Mouse (Mus musculus): ENCODE results near the gene Fam207a.

Fam207a gene

DNA sequence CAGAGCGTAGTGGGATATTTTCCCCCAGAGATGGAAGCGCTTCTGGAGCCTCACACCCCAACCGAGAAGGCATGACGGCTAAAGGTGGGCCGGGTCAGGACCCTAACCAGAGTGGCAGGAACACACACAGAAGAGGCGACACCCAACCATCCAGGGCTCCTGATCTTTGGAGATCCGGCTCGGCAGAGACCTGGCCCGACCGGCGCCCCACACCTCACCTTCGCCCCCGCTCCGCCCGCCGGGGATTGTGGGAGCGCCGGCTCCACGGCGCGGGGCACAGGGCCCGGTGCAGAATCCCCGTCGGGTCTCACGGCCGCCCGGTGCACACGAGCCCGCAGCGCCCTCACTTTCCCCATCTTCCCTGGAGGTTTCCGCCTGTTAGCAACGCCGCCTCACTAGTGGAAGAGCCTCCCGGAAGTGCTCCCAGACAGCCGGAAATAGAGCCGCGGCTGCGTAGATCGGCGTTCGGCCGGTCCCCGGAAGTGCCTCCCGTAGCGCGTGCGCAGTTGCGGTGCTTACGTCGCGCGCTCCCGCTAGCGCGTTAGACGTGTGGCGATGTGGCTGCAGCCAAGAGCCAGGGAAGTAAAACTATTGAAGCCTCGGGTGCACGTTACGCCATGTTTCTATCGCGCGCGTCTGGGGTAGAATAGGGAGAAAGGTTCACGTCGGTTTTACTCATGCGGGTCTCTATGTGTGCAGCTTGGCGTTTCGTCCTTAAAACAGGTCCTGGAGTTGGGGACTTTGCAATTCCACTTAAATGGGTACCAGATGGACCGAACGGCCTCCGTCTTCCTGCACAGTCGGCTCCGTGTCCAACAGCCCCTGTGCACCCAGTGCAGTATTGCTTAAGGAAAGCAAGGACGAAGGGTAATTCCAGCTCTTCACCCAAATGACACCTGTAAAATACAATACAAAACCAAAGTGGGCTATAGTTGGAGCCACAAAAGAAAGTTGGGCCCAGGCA is at the start of gene Fam207a:
TSS of gene Fam207a (minus strand) at position 401 of the 964 bp plus-strand sequence.
- DNase-seq (ENCODE audit: low spot score), result peak; percentile 85

DNA sequence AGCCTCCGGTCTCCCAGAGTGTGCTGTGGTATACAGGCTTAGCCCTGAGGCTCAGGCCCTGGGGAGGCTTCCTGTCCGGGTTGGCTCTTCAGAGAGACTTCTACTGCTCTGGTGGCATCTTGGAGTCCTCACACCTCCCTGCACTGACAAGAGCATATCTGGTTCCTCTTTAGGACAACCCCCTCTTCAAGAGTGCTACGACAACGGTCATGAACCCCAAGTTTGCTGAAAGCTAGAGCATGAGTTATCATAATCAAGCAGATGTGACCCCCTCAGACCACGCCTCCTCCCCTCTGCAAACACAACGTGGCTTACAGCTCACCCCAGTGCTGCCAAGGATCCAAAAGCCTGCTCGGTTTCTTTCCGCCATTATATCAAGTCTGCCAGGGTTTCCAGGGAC is 49.4 kb upstream of the Fam207a start:
- no peak for DNase-seq (ENCODE audit: low spot score)

DNA sequence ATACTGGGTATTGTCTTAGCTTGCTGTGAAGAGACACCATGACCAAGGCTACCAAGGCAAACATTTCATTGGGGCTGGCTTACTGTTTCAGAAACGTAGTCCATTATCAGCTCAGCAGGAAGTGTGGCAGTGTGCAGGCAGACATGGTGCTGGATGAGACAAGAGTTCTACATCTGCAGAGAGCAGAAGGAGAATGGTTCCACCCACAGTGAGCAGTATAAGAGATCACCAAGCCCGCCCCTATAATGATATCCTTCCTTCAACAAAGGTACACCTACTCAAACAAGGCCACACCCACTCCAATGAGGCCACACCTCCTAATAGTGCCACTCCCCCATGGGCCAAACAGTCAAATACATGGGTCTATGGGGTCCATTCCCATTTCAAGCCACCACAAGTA is 45.9 kb upstream of the Fam207a start:
- no peak for DNase-seq (ENCODE audit: low spot score)

DNA sequence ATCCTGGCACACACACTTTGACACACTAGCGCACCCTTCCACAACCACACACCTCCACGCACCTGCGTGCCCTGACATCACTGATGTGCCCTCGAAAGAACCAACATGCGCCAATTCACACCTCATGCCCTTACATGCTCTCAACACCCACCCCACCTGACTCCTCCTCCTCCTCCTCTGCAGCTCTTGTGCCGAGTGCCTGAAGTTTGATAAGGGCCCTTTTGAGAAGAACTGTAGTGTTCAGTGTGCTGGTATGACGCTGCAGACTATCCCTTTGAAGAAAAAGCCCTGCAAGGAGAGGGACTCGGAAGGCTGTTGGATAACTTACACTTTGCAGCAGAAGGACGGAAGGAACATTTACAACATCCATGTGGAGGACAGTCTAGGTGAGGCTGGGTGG is 45.2 kb upstream of the Fam207a start:
- no peak for DNase-seq (ENCODE audit: low spot score)

DNA sequence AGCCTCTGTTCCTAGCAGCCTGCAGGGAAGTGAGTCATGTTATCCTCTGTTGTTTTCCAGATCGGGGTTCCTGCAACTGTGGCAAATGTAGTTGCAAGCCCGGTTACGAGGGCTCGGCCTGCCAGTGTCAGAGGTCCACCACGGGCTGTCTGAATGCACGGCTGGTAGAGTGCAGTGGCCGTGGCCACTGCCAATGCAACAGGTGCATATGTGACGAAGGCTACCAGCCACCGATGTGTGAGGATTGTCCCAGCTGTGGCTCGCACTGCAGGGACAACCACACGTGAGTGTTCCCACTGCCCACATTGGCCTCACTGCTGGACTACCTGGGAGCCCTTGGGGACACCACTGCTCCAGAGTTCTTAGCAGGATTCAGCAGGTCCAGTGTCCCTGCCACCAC is 44.5 kb upstream of the Fam207a start:
- DNase-seq (ENCODE audit: low spot score), result no peak

DNA sequence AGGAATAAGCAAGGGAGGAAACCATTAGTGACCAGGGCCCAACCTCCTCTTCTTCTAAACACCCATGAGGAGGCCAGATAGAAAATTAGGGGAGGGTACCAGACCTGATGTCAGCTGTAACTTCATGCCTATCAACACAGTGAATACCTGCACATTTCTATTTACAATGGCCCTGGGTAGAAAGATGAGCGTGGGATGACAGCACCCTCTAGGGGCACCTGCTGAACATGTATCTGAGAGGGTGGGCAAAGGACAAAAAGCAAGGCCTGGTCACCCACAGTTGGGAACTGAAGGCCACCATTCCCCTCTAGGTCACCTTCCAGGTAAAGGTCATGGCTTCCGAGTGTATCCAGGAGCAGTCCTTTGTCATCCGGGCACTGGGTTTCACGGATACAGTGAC is 42.1 kb upstream of the Fam207a start:
- DNase-seq (ENCODE audit: low spot score), result no peak

DNA sequence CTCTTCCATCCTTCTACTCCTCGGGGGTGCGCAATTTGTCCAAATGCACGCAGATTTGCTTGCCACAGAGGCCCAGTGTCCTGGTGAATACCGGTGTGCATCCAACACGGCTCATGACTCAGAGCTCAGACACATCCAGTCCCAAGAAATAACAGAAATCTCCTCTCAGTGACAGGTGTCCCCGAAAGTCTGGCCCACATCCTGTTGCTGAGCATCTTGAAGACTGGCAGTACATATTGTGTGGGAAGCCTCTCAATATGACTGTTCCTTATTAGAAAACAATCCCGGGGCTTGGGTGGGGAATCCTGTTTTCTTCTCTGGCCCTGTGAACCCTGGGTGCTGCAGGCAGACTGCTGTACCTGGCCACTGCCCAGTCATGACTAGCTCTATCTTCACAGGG is 41.0 kb upstream of the Fam207a start:
- DNase-seq (ENCODE audit: low spot score), result no peak

DNA sequence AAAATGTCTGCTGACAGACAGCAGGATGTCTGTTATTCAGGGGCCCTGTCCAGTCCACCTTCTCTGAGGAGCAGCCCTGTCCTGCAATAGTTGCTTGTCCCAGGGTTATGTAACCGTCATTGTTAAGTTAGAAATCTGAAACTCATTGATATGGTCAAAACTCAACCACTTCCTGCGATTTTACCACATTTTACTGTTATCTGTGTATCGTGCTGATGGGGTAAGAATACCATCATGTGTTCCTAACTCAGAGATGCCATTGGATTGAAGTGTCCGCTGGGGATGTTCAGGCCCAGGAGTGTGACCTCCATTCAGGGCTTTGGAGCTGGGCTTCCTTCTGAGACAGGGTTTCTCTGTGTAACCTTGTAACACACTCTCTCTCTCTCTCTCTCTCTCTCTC is 39.3 kb upstream of the Fam207a start:
- no peak for DNase-seq (ENCODE audit: low spot score)

DNA sequence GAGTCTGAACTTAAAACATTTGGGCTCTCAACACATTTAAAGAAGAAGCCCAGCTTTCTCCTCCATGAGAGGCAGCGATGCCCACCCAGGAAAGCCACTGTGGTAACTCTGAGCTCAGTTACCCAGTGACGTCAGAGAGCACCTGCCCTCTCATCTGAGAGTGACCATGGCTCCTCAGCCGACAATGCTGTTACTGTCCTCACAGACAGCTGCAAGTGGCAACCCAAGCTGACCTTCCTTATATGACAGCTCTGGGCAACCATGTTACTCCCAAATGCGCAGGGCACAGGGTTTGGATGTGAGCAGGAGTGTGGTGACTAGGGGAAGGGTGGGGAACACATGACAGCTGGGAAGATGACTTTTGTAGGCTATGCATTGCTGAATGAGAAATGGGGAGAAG is 37.7 kb upstream of the Fam207a start:
- DNase-seq (ENCODE audit: low spot score), result no peak

DNA sequence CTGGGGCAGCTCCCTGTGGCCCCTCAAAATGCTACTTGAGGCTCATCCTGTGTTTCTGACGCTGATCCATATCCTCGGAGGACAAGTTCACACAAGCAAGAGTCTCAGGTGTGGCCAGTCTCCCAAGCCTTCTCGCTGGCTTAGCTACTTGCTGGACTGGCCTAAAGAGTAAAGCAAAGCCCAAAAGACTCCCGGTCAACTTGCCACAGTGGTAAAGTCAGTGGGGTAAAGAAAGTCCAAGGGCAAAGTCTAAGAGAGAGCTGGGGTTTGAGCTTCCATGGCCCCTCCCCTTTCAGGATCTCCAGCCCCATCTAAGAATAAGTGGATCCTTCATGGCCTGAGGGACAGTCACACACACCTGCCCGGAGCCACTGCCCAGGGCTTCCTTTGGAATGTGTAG is 36.6 kb upstream of the Fam207a start:
- DNase-seq (ENCODE audit: low spot score), result no peak

DNA sequence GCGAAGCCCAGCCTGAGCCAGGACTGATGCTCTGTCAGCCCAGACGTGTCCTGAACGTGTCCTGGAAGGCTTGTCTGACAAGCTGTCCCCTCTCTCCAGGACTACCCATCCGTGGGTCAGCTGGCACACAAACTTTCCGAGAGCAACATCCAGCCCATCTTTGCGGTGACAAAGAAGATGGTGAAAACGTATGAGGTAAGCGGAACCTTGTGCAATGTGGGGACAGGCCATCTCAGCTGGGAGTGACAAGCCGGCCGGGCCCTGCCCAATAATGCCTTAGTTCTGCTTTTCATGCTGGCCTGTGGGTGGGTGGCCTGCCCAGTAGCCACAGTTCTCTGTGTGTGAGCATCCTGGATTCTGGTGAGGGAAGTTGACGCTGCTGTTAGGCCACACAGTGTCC is 35.3 kb upstream of the Fam207a start:
- no peak for DNase-seq (ENCODE audit: low spot score)

DNA sequence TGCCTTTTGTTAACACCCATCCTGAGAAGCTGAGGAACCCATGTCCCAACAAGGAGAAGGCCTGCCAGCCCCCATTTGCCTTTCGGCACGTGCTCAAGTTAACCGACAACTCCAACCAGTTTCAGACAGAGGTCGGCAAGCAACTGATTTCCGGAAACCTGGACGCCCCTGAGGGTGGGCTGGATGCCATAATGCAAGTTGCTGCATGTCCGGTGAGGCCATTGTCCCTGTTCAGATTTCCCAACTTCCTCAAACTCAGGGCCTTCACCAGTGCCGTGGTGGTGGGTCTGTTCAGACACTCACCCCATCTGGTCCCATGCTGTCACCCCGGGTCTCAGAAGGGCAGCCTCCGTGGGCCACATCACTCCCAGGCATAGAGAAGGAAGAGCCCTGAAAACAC is 33.0 kb upstream of the Fam207a start:
- no peak for DNase-seq (ENCODE audit: low spot score)

DNA sequence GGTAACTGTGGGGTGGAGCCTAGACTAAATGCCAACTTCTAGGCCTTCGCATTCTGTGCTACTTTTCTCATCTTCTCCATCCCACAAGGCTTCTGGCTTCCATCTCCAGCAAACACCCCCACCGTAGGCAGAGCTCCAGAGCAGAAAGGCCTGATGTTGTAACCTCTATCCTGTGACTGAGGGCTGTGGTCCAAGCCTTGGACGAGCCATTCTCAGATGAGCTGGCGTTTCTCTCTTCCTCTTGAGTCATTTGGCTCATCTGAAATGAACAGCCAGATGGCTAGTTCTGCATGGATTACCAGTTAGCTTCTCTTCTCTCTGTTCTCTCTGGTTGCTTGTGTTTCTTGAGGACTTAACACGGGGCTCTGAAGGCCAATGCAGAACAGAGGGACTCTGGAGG is 29.3 kb upstream of the Fam207a start:
- peak; percentile 16 for DNase-seq (ENCODE audit: low spot score)

DNA sequence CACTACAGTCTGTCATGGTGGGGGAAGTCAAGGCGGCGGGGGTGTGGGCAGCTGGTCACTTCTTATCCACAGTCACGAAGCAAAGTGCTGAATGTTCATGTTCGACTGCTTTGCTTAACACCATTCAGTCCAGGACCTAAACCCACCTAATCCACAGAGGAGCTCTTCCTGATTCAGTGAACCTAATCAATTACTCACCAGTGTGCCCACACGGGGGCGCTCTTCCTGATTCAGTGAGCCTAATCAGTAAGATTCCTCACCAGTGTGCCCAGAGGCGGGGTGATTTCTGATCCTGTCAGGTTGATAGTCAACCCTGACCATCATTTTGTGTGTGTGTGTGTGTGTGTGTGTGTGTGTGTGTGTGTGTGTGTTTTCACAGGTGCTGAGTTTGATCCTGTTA is 27.6 kb upstream of the Fam207a start:
- no peak for DNase-seq (ENCODE audit: low spot score)

DNA sequence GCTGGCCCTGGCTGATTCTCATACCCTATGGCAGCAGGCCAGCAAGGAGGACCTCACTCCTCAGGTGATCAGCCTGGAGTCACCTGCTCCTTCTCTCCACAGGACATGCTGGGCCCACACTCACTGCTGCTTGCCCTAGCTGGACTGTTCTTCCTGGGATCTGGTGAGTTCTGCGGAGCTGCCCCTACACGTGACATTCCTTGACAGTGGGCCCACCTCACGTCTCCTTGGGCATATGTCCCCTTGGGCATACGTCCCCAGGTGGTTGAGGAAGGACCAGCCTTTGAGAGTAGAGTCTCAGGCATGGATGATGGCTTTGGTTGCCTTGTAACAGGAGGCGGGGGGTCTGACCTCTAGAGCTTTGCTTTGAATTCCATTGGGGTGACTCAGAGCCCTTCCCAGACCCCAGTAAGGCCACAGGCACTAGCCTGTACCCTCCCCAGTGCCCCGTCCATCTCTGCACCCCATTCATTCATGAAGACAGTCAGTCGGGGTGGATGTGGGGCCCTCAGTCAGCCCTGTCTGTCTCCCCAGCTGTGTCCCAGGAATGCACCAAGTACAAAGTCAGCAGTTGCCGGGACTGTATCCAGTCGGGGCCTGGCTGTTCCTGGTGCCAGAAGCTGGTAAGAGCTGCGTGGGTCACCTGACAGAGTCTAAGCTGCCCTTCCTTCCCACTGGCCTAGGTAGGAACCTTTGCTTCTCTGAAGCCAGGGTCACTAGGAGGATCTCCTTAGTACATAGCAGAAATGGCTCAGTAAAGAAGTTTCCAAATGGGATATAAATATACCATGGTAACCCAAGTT is 26.5 kb upstream of the Fam207a start:
- DNase-seq (ENCODE audit: low spot score), result no peak

DNA sequence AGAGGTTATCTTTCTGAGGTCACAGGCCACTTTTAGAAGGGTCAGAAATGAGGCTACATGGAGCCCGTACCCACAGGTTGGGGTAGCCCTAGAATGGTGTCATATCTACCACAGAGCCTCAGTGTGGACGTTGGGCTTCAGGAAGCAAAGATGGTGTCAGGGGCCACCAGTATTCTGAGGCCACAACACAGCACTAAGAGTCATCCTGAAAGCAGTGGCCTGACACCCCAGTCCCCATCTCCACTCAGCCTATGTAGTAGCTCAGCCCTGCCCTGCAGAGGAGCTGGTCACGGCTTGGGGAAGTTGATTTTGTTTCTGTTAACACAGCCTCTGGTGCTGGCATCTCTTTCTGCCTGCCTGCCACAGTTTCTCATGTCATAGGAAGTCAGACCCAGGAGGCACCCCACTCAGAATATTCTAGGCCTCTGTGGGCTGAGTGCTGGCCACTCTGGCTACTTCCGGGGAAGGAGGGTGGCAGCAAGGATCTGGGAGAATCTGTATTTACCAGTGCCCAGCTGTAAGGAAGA is 25.1 kb upstream of the Fam207a start:
- DNase-seq (ENCODE audit: low spot score), result no peak

DNA sequence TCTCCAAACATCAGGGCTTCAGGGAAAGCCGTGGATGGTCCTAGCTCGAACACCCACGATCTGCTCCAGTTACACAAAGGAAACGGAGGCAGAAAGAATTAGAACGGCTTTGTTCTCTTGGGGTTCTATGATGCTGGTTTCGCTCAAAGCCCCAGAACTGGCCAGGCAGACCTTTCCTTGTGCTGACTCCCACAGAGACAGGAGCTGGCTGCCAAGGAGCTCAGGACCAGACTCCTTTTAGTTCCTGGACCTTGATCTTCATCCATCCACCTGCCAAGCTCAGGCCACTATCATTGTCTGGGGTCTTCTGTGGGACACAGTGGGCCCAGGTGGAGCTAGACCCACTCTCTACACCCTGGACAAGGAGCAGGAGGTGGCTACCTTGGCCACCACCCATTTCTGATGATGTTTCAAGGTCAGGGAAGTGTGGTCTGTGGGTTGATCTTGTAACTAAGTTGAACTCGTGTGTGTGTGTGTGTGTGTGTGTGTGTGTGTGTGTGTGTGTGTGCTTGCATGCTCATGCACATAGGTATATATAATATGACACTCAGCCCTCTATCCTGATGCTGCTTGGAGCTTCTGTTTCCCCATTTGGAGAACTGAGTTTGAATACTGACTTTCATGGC is 23.8 kb upstream of the Fam207a start:
- no peak for DNase-seq (ENCODE audit: low spot score)

DNA sequence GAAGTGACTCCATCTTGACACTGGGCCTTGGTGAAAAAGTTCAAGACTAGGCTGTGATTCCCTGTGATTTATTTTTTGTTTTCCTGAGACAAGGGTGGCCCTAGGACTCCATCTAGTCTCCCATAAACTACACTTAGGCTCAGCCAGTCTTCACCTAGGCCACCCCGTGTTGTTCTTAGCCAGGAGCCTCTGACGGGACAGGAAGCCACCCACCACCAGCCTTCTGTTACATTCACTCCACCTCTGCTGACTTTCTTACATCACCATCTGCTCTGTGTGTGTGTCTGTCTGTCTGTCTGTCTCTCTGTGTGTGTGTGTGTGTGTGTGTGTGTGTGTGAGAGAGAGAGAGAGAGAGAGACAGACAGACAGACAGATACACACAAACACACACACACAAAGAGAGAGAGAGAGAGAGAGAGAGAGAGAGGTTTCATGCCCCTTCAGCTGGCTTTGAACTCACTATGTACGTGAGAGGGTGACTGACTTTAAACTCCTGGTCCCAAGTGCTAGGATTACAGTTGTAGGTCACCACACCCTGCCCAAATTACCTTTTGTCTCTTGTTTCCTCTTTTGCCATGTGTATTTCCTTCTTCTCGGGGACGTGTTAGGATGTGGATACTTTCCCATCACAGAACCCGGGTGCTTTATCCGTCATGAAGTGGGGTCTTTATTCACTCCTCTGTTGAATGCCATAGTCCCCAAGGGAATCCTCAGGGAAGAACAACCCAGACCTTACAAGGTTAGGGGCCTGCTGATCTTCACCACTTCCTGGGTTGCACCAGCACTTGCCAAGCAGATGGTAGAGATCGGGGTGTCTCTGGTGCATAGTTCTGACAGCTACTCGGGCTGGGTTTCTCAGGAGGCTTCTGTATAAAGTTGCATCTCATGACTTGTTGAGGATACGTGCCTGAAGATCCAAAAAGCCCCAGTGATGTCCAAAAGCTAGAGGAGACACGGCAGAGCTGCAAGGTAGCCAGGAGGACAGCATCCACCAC is 21.9 kb upstream of the Fam207a start:
- DNase-seq (ENCODE audit: low spot score), result no peak

DNA sequence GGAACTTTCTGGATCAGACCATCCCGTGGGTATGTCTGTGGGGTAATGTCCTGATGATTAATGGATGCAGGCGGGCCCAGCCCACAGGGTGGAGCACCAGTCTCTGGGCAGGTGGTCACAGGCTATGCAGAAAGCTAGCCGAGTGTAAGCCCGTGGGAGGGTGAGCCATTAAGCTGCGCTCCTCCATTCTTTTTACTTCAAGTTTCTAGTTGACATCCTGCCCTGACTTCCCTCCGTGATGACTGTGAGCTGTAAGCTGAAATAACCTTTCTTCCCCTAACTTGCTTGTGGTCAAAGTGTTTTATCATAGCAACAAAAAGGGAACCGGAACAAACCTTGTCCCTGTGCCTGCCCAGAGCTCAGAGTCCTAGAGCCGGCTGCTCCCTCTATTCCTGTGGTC is 21.1 kb upstream of the Fam207a start:
- no peak for DNase-seq (ENCODE audit: low spot score)

DNA sequence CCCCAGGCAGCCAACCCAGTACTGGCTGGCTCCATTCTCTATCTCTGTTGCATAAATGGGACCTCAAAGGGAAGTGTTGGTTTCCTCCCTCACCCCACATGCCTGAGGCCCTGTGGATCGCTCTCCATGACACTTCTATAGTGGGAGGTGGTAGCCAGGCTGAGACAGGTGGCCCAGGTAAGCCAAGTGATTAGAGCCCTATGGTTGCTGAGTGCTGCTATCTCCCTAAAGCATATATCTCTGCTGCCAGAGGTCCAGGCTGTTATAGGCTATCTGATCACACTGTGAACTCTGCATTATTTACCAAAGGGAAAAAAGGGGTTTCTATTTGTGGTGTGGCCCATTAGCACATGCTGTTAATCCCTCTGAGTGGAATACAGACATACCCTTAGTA is 16.4 kb upstream of the Fam207a start:
- no peak for DNase-seq (ENCODE audit: low spot score)

All from ovary, postnatal 14 days (tissue).